Mouse (Mus musculus) liver, embryonic 12.5 days (tissue): ENCODE data around the gene Plekha8. TPM values are rescaled to one million over a fixed set of nuclear protein-coding genes. Genes with fewer than 3 reads are reported as not detected.

Experiments used
- ATAC-seq: fragments of 200-750 bp; cut with Nextera tagmentation; 2 replicates; pipeline ENCODE4 v1.8.0; 2017; ENCODE audit warnings: moderate number of reproducible peaks, mild to moderate bottlenecking, moderate library complexity
- H3K27ac ChIP-seq: fragments of 300-500 bp; sonication (generic); 2 replicates; pipeline ENCODE4 v1.5.1; 2016; ENCODE audit warnings: mild to moderate bottlenecking
- H3K27me3 ChIP-seq: fragments of 300-500 bp; sonication (generic); replicated peaks from 2 replicates; pipeline ENCODE4 v1.6.1; 2016; ENCODE audit warnings: mild to moderate bottlenecking, moderate library complexity
- H3K36me3 ChIP-seq: fragments of 300-500 bp; sonication (generic); 2 replicates; pipeline ENCODE4 v1.6.1; 2016; ENCODE audit warnings: mild to moderate bottlenecking, moderate library complexity
- H3K4me1 ChIP-seq: fragments of 300-500 bp; sonication (generic); 2 replicates; pipeline ENCODE4 v1.6.1; 2016
- H3K4me2 ChIP-seq: fragments of 300-500 bp; sonication (generic); 2 replicates; pipeline ENCODE4 v1.6.1; 2016; ENCODE audit warnings: mild to moderate bottlenecking, moderate library complexity
- H3K4me3 ChIP-seq: fragments of 300-500 bp; sonication (generic); 2 replicates; pipeline ENCODE4 v1.5.1; 2016; ENCODE audit warnings: mild to moderate bottlenecking, moderate library complexity
- H3K9ac ChIP-seq: fragments of 300-500 bp; sonication (generic); 2 replicates; pipeline ENCODE4 v1.6.1; 2016; ENCODE audit warnings: mild to moderate bottlenecking, moderate library complexity
- H3K9me3 ChIP-seq: fragments of 300-500 bp; sonication (generic); replicated peaks from 2 replicates; pipeline ENCODE4 v1.6.1; 2016; ENCODE audit warnings: mild to moderate bottlenecking, moderate library complexity
- WGBS: fragments of 180-500 bp; shearing (Covaris S2); methylation state at CpG from one replicate; pipeline ENCODE4 v1.1.7; 2016; ENCODE audit not compliant: insufficient replicate concordance; 5-methylcytosine and 5-hydroxymethylcytosine counted together
- polyA plus RNA-seq: library from polyadenylated mRNA; unstranded; fragments of >200 nt; fragmentation: Nextera tagmentation; extraction: Ambion mirVana; gene quantifications from 2 replicates; pipeline ENCODE4 v1.2.1, GENCODE M21; 2016

The Plekha8 gene
- polyA plus RNA-seq, 1 experiment from 2014 or later, result 5.0 TPM

DNA sequence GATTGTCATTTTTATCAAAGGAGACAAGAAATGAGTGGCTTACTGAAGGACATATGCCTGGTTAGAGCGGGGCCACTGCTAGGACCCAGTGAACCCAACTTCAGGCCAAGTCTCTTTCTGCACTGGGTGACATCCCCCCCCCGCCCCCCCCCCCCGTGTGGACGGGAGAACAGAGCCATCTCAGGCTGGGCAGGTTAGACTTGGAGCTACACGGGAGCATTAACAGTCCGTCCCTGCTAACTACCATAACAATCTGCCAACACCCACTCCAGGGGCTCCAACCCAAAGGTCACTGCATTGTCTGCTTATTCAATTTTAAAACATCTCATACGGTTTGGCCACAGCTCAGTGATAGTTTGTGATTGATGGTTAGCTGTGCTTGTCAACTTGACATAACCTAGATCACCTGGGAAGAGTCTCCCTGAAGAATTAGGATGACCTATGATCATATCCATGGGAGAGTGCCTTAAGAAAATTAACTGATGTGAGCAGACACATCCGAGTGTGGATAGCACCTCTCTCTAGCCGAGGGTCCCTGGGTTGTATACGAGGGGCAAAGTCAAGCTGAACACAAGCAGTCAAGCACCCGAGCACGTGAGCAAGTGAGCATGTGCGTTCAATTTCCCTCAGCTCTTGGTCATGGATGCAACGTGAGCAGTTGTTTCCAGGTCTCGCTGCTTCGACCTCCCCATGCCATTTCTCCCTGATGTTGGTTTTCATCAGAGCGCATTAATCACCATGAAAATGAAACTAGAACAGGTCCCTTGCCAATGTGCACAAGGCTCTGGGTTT is 32.7 kb upstream of the Plekha8 start:
- no peak for ATAC-seq
- no peak overlapping the region for H3K4me3 ChIP-seq
- H3K9me3 ChIP-seq, result no peaks in the 10 kb centered on the region
- H3K27me3 ChIP-seq, result peaks cover 57% of the 10 kb centered on the region
- WGBS, result 65% methylated on average over 15 of the region's 17 CpGs
- H3K36me3 ChIP-seq, result no peaks in the 10 kb centered on the region
- no peak overlapping the region for H3K9ac ChIP-seq
- H3K4me1 ChIP-seq, result 0 out of 2 replicates have a peak, but pooled peaks cover 9% of the 10 kb centered on the region
- H3K4me2 ChIP-seq, result no peak overlapping the region
- no peak overlapping the region for H3K27ac ChIP-seq

DNA sequence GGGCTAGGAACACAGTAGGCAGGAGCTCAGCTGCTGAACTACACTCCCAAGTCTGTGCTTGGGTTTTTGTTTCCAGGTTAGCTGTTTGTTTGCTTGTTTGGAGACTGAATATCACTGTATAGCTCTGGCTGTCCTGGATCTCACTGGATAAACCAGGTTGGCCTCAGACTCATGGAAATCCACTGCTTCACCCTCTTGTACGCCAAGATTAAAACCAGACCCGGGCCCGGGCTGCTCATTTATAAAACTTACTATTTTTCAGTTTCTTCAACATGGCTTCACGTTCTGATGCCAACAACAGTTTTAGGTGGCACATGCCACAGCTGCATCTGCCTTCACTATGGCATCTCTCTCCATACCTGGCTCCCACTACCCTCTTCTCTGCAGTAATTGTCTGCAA is 31.4 kb upstream of the Plekha8 start:
- peaks cover 69% of the 10 kb centered on the region for H3K27me3 ChIP-seq
- H3K36me3 ChIP-seq, result no peaks in the 10 kb centered on the region
- H3K27ac ChIP-seq, result no peak overlapping the region
- 0 out of 2 replicates have a peak, but pooled peaks cover 9% of the 10 kb centered on the region for H3K4me1 ChIP-seq
- no peak for ATAC-seq
- no peak overlapping the region for H3K4me3 ChIP-seq
- no peak overlapping the region for H3K4me2 ChIP-seq
- no peak overlapping the region for H3K9ac ChIP-seq
- H3K9me3 ChIP-seq, result no peaks in the 10 kb centered on the region
- 71% methylated on average over 4 of the region's 4 CpGs for WGBS

DNA sequence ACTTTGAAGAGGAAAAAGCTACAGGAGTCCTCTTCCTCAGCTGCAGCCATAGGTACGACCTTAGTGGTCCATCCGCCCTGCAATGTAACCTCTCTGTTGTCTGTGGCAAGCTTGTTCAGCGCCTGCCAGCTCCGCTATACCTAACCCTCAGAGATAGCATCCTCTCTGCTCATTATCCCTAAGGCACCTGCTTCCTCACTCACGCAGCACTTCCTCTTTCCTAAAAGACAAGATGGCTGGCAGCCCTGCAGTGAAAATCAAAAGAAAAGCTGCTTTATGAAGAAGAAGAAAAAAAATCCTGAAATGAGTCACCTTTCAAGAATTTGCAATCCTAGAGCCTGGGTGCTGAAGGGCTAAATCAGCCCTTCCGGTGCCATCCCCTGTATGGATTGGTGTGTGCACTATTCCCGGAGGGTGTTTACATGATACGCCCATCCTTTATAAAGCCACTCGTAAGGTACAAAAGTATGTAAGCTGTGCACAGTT is 30.4 kb upstream of the Plekha8 start:
- H3K9ac ChIP-seq, result no peak overlapping the region
- ATAC-seq, result no peak
- no peak overlapping the region for H3K27ac ChIP-seq
- H3K9me3 ChIP-seq, result no peaks in the 10 kb centered on the region
- WGBS, result 42% methylated on average over 9 of the region's 9 CpGs
- H3K4me1 ChIP-seq, result 0 out of 2 replicates have a peak, but pooled peaks cover 9% of the 10 kb centered on the region
- H3K4me2 ChIP-seq, result no peak overlapping the region
- H3K27me3 ChIP-seq, result peaks cover 68% of the 10 kb centered on the region
- no peak overlapping the region for H3K4me3 ChIP-seq
- no peaks in the 10 kb centered on the region for H3K36me3 ChIP-seq

DNA sequence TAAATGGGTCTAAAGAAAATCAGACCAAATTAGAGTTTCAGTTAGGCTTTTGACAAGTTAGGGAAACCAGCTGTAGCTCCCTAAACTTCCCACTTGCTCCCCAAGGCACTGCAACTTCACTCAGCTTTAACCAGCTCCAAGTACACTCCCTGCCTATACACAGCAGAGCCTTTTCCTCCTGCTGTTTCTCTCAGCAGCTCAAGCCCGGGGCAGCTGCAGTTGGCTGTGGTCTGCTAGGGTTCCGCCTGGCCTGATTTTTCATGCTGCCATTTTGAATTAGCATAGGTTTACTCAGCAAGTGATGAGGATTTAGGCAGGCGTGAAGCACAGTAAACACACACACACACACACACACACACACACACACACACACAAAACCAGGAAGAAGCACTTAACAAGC is 29.9 kb upstream of the Plekha8 start:
- Histone ChIP-seq H3K9me3 (no peaks in the 10 kb centered on the region), H3K36me3 (no peaks in the 10 kb centered on the region), H3K9ac (no peak overlapping the region), H3K4me2 (no peak overlapping the region), H3K27ac (no peak overlapping the region), H3K27me3 (peaks cover 64% of the 10 kb centered on the region), H3K4me3 (no peak overlapping the region), H3K4me1 (0 out of 2 replicates have a peak, but pooled peaks cover 9% of the 10 kb centered on the region)
- no peak for ATAC-seq
- 53% methylated on average over 3 of the region's 3 CpGs for WGBS

DNA sequence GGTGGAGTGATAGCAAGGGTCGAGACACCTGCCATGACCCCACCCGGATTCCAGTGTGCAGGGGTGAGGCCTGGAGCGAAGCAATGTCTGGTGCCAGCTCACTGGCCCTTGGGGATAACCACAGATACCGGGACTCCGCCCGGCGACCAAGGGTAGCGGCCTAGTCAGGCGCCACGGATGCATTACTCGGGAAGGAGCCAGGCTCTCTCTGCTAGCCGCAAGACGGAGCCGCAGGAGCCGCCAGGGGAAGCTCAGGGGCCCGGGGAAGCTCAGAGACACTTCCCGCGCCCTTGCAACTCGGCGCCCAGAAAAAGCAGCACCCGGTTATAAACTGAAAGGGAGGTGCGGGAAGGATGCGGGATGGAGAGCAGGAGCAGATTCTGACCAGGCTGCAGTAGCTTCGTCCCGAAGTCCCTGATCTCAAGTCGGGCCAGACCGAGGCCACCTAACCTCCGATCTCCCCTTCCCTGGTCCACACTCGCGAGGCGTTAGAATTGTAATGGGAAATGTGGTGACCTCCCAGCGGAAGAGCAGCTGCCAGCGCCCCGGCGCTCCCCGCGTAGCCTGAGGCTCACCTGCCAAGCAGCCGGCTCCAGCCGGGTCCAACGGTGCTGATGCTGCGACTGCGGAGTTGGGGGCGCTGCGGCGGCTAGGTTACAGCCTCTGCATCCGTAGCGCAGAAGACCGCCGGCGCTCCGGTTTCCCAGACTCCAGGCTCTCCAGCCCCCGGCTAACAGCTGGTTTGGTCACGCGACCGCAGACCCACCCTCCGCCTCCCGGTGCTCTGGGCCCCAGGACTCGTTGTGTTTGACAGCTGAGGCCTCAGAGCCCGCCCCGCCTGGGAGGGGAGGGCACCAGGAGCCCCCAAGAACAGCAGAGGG is 29.0 kb upstream of the Plekha8 start, which contains the start of gene Scrn1:
Gene Scrn1 (minus strand): TSS at position 825 of the 881 bp plus-strand sequence.
- H3K4me1 ChIP-seq, result 0 out of 2 replicates have a peak, but pooled peaks cover 9% of the 10 kb centered on the region
- 1% methylated on average over 60 of the region's 60 CpGs for WGBS
- peaks cover 69% of the 10 kb centered on the region for H3K27me3 ChIP-seq
- no peaks in the 10 kb centered on the region for H3K9me3 ChIP-seq
- no peak within 1 kb of the TSS for H3K27ac ChIP-seq
- H3K4me3 ChIP-seq, result peak within 1 kb of the TSS; percentile 44
- H3K4me2 ChIP-seq, result peak within 1 kb of the TSS; percentile 70
- H3K36me3 ChIP-seq, result no peaks in the 10 kb centered on the region
- no peak for ATAC-seq
- no peak within 1 kb of the TSS for H3K9ac ChIP-seq

DNA sequence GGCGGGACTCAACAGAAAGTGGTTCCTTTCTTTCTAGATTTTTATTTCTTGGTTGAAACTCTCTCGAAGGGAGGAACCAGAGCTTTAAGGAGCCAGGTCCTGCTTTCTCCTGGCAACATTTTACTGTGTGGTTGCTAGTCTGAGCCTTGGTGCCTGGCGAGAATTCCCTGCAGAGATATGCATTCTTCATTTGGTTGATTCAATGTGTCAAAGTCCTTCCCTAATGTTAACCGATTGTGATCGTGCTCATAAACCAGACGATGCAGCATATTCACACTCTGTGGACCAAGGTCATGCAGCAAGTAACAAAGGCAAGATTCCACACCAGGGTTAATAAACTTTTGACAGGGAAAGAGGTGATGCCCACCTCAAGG is 28.4 kb upstream of the Plekha8 start:
- H3K27me3 ChIP-seq, result peaks cover 69% of the 10 kb centered on the region
- WGBS, result 20% methylated on average over 6 of the region's 6 CpGs
- peak overlapping the region; percentile 44 for H3K4me3 ChIP-seq
- no peak overlapping the region for H3K9ac ChIP-seq
- H3K4me2 ChIP-seq, result peak overlapping the region; percentile 70
- 0 out of 2 replicates have a peak, but pooled peaks cover 9% of the 10 kb centered on the region for H3K4me1 ChIP-seq
- H3K36me3 ChIP-seq, result no peaks in the 10 kb centered on the region
- H3K27ac ChIP-seq, result no peak overlapping the region
- no peaks in the 10 kb centered on the region for H3K9me3 ChIP-seq
- ATAC-seq, result no peak

DNA sequence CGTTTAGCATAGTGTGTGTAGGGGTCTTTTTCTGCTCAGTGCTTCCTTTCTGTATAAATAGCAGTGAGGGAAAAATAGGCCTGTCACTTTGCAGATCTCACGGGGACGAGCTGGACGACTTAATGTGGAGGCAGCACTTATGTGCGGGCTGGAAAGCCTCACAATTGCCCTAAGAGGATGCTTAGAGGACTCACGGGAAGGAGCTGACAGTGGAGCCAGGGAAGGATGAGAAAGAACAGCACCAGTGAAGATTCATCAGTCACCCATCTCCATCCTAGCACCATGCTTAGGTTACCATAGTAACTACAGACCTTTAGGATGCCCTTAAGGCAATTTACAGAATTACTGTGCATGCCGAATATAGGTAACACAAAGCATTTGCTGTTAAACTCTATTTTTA is 25.1 kb upstream of the Plekha8 start:
- H3K9me3 ChIP-seq, result no peaks in the 10 kb centered on the region
- no peaks in the 10 kb centered on the region for H3K36me3 ChIP-seq
- no peak overlapping the region for H3K9ac ChIP-seq
- no peak overlapping the region for H3K27ac ChIP-seq
- H3K4me3 ChIP-seq, result no peak overlapping the region
- ATAC-seq, result no peak
- no peak overlapping the region for H3K4me2 ChIP-seq
- 56% methylated on average over 7 of the region's 7 CpGs for WGBS
- 0 out of 2 replicates have a peak, but pooled peaks cover 9% of the 10 kb centered on the region for H3K4me1 ChIP-seq
- H3K27me3 ChIP-seq, result peaks cover 51% of the 10 kb centered on the region

DNA sequence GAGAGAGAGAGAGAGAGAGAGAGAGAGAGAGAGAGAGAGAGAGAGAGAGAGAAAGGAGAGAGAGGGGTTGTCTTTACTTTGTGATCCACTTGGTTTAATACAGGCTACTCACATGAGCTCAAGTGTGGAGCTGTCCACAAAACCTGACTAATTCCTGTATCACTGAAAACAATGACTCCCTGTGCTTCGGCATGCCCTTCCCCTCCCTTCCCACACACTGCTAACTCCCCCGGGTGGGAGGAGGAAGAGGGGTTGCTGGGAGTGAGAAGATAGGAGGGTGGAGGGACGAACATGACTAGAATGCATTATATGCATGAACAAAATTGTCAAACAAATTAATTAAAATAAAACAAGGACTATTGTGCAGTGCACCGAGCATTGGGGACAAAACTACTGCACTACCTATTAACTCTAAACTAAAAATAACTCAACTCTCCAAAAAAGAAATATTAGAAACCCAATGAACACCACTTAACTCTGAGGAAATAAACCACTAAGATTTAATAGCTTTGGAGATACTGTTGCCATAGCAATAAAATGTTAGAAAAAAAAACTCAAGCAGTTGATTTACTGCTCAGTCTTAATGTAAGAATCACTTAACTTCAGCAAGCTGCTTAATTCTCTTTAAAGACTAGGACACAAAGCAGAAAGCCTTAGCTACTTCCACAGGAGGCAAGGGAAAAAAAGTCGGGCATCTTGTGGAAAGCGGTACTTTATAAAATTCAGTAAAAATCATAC is 21.5 kb upstream of the Plekha8 start:
- H3K36me3 ChIP-seq, result no peaks in the 10 kb centered on the region
- no peaks in the 10 kb centered on the region for H3K9me3 ChIP-seq
- WGBS, result 35% methylated on average over 6 of the region's 6 CpGs
- H3K4me1 ChIP-seq, result no peaks in the 10 kb centered on the region
- no peak overlapping the region for H3K9ac ChIP-seq
- H3K27ac ChIP-seq, result no peak overlapping the region
- H3K4me2 ChIP-seq, result no peak overlapping the region
- no peak overlapping the region for H3K4me3 ChIP-seq
- H3K27me3 ChIP-seq, result peaks cover 19% of the 10 kb centered on the region; the same call in 1 of the 2 replicates
- no peak for ATAC-seq

DNA sequence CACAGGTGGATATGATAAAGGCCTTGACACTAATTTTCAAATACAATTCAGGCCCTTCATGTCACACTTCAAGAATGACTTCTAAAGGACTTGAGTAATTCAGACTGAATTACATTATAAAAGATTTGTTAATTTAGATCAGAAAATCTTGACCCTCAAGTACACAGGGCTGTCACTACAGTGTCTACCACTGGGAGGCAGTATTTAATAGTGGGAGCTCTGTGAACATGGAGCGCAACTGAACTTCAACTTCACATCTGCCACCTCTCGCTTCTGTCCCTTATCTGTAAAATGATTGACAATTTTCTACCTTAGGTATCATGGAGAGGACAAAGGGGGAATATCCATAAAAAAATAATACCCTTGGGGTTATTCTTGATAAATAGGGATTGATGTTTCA is 8.7 kb upstream of the Plekha8 start:
- Histone ChIP-seq H3K27me3 (no peaks in the 10 kb centered on the region), H3K4me3 (no peak overlapping the region), H3K9me3 (no peaks in the 10 kb centered on the region), H3K27ac (no peak overlapping the region), H3K36me3 (peaks cover 10% of the 10 kb centered on the region; the same call in 1 of the 2 replicates), H3K9ac (no peak overlapping the region), H3K4me1 (no peaks in the 10 kb centered on the region), H3K4me2 (no peak overlapping the region)
- ATAC-seq, result no peak
- 11% methylated on average over 2 of the region's 2 CpGs for WGBS

DNA sequence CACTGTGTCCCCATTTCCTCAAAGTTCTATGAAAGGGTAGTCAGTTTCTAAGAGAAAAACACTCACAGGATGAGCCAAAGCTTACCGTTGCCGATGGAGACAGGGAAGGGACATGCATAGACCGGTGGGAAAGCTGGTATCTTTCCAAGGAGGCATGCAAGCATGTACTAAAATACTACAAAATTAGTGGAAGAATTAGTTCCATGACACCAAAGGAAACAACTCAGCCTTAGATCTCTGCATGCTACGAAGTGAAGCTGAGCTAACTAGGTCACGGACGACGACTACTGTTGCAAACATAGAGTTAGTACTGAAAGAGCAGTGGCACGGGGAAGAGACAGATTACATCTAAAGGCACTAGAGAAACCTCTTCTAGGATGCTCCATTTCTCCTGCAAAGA is 8.0 kb upstream of the Plekha8 start:
- WGBS, result 73% methylated on average over 8 of the region's 8 CpGs
- Histone ChIP-seq H3K4me2 (no peak overlapping the region), H3K27me3 (no peaks in the 10 kb centered on the region), H3K4me3 (no peak overlapping the region), H3K9me3 (no peaks in the 10 kb centered on the region), H3K4me1 (0 out of 2 replicates have a peak, but pooled peaks cover 5% of the 10 kb centered on the region), H3K36me3 (peaks cover 10% of the 10 kb centered on the region; the same call in 1 of the 2 replicates), H3K27ac (no peak overlapping the region), H3K9ac (no peak overlapping the region)
- ATAC-seq, result no peak

DNA sequence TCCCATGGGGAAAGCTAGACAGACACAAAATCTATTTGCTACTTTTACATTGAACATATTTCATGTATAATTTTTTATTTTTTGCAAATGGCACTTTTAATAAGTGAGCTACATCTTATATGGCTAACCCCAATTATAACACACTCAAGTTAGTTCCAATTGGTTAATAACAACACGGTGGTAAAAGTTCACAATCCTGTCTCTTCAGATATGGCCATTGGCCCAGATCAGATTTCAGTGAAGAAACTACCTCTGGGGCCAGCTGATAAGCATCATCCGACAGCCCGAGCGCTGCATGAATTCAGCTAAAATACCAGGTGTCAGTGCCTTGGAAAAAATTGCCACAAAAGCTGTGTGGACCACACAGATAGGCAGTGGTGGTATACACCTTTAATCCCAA is 7.2 kb upstream of the Plekha8 start:
- H3K9ac ChIP-seq, result no peak overlapping the region
- ATAC-seq, result no peak
- H3K4me3 ChIP-seq, result no peak overlapping the region
- H3K9me3 ChIP-seq, result no peaks in the 10 kb centered on the region
- H3K4me1 ChIP-seq, result 0 out of 2 replicates have a peak, but pooled peaks cover 8% of the 10 kb centered on the region
- H3K4me2 ChIP-seq, result no peak overlapping the region
- H3K36me3 ChIP-seq, result peaks cover 9% of the 10 kb centered on the region; the same call in 1 of the 2 replicates
- WGBS, result 40% methylated on average over 4 of the region's 4 CpGs
- H3K27ac ChIP-seq, result no peak overlapping the region
- no peaks in the 10 kb centered on the region for H3K27me3 ChIP-seq
